ENCODE assay signal across 8 mouse cellular contexts in genomic region chr7:71867090-71867489, GRCm38 (mm10).
DNase-seq lines count a peak whose midpoint lies in the region; ATAC-seq and TF ChIP-seq lines count a peak whose summit lies in the region.

No protein-coding gene starts in this region.

- intact Hi-C loops in left cerebral cortex, postnatal 10 days (cut with DNase I): loop anchor here (5.0 to 10.0 kb wide), 2 partner anchors 482 to 1520 kb away; no protein-coding TSS in a partner anchor

- no peak overlapping the region for H3K27ac ChIP-seq in intestine, embryonic 14.5 days (ENCODE audit: low read depth)
- no peak overlapping the region for H3K27ac ChIP-seq in intestine, embryonic 15.5 days
- H3K27ac ChIP-seq in hindbrain, embryonic 12.5 days: no peak overlapping the region
- H3K27ac ChIP-seq in midbrain, postnatal 0 days (ENCODE audit: low read depth, low read length): no peak overlapping the region

- no peaks in the 10 kb centered on the region for H3K9me3 ChIP-seq in intestine, embryonic 14.5 days (ENCODE audit: control insufficient read depth, low read length)
- H3K9me3 ChIP-seq in intestine, embryonic 15.5 days: no peaks in the 10 kb centered on the region
- no peaks in the 10 kb centered on the region for H3K9me3 ChIP-seq in hindbrain, embryonic 12.5 days (replicated peaks)
- no peaks in the 10 kb centered on the region for H3K9me3 ChIP-seq in midbrain, postnatal 0 days (ENCODE audit: low read length)

- H3K27me3 ChIP-seq in intestine, embryonic 14.5 days (replicated peaks; ENCODE audit: control insufficient read depth, insufficient read depth, low read length): no peaks in the 10 kb centered on the region
- no peaks in the 10 kb centered on the region for H3K27me3 ChIP-seq in intestine, embryonic 15.5 days (replicated peaks)
- H3K27me3 ChIP-seq in hindbrain, embryonic 12.5 days: no peaks in the 10 kb centered on the region
- peaks cover 6% of the 10 kb centered on the region; the same call in 1 of the 2 replicates for H3K27me3 ChIP-seq in midbrain, postnatal 0 days (ENCODE audit: insufficient read depth, low read length)

- WGBS in intestine, embryonic 14.5 days: 15% methylated on average over 3 of the region's 3 CpGs
- 13% methylated on average over 3 of the region's 3 CpGs for WGBS in intestine, embryonic 15.5 days
- WGBS in hindbrain, embryonic 12.5 days: 13% methylated on average over 3 of the region's 3 CpGs
- WGBS in midbrain, postnatal 0 days: 11% methylated on average over 3 of the region's 3 CpGs

- TF ChIP-seq CTCF in midbrain, postnatal 0 days (IDR thresholded peaks at IDR 0.05): peak; percentile 97

- H3K4me2 ChIP-seq in intestine, embryonic 14.5 days (ENCODE audit: low read length): no peak overlapping the region
- no peak overlapping the region for H3K4me2 ChIP-seq in intestine, embryonic 15.5 days (replicated peaks)
- H3K4me2 ChIP-seq in hindbrain, embryonic 12.5 days (replicated peaks): no peak overlapping the region
- H3K4me2 ChIP-seq in midbrain, postnatal 0 days (ENCODE audit: low read depth, low read length, poor library complexity, severe bottlenecking): no peak overlapping the region

- H3K4me1 ChIP-seq in intestine, embryonic 14.5 days (replicated peaks; ENCODE audit: control insufficient read depth, insufficient read depth, low read length): no peaks in the 10 kb centered on the region
- H3K4me1 ChIP-seq in intestine, embryonic 15.5 days (replicated peaks): no peaks in the 10 kb centered on the region
- peaks cover 12% of the 10 kb centered on the region for H3K4me1 ChIP-seq in hindbrain, embryonic 12.5 days
- peaks cover 8% of the 10 kb centered on the region; the same call in 1 of the 2 replicates for H3K4me1 ChIP-seq in midbrain, postnatal 0 days (ENCODE audit: insufficient read depth, low read length)

- no peak overlapping the region for H3K9ac ChIP-seq in intestine, embryonic 14.5 days (ENCODE audit: low read length)
- H3K9ac ChIP-seq in intestine, embryonic 15.5 days: no peak overlapping the region
- H3K9ac ChIP-seq in hindbrain, embryonic 12.5 days: no peak overlapping the region
- no peak overlapping the region for H3K9ac ChIP-seq in midbrain, postnatal 0 days (replicated peaks; ENCODE audit: low read length, poor library complexity, severe bottlenecking)

- peak; percentile 58 for DNase-seq in intestine, embryonic 14.5 days (ENCODE audit: low spot score)
- peak; percentile 32 for DNase-seq in adipocyte (ENCODE audit: low spot score)
- peak; percentile 65 for DNase-seq in embryo, embryonic 9.5 days (ENCODE audit: extremely low spot score)
- peak; percentile 39 to 62 for DNase-seq in left cerebral cortex, postnatal 10 days (ENCODE audit: extremely low spot score in 1 of 2, low spot score in 2 of 2)
- DNase-seq in midbrain, postnatal 0 days (ENCODE audit: low spot score): peak; percentile 71
- DNase-seq in T-cell, adult 2 months (ENCODE audit: low spot score): no peak

- ATAC-seq in intestine, embryonic 14.5 days (replicated peaks; ENCODE audit: low FRiP score, low TSS enrichment, low read depth): no peak
- no peak for ATAC-seq in intestine, embryonic 15.5 days
- ATAC-seq in hindbrain, embryonic 12.5 days (ENCODE audit: low FRiP score): peak; percentile 50; the same call in 1 of the 2 replicates
- no peak for ATAC-seq in midbrain, postnatal 0 days (ENCODE audit: low FRiP score)

- H3K36me3 ChIP-seq in intestine, embryonic 14.5 days (ENCODE audit: control insufficient read depth, insufficient read depth, low read length): no peaks in the 10 kb centered on the region
- H3K36me3 ChIP-seq in intestine, embryonic 15.5 days: no peaks in the 10 kb centered on the region
- H3K36me3 ChIP-seq in hindbrain, embryonic 12.5 days: no peaks in the 10 kb centered on the region
- H3K36me3 ChIP-seq in midbrain, postnatal 0 days (ENCODE audit: insufficient read depth, low read length): no peaks in the 10 kb centered on the region

- H3K4me3 ChIP-seq in intestine, embryonic 14.5 days (ENCODE audit: low read depth, low read length): no peak overlapping the region
- H3K4me3 ChIP-seq in intestine, embryonic 15.5 days (replicated peaks): no peak overlapping the region
- H3K4me3 ChIP-seq in hindbrain, embryonic 12.5 days: no peak overlapping the region
- no peak overlapping the region for H3K4me3 ChIP-seq in midbrain, postnatal 0 days (ENCODE audit: low read depth, low read length)
